Mouse (Mus musculus) heart, embryonic 14.5 days (tissue): ENCODE results near the gene Nmnat2. TPM values are rescaled to one million over a fixed set of nuclear protein-coding genes. Genes with fewer than 3 reads are reported as not detected.
"Not testable (repeated sequence)": the region's sequence is repeated elsewhere in the genome, so short reads cannot be mapped to it uniquely, and the experiment has no call there.

Source experiments
- ATAC-seq: fragments of 200-750 bp; cut with Nextera tagmentation; 2 replicates; pipeline ENCODE4 v1.8.0; 2017; ENCODE audit warnings: low read depth, moderate TSS enrichment; ENCODE audit not compliant: insufficient number of reproducible peaks, insufficient read depth, low FRiP score
- H3K27ac ChIP-seq, 2 experiments: fragments of 200-500 bp in 1 of 2; fragments of 300-500 bp in 1 of 2; sonication (generic) in 1 of 2; replicated peaks in 1 of 2; 2 replicates each; pipeline ENCODE4 v1.5.1; 2012 to 2014; ENCODE audit warnings: low read depth in 2 of 2, low read length in 2 of 2, control low read depth in 1 of 2, mild to moderate bottlenecking in 1 of 2, mixed read lengths in 1 of 2; ENCODE audit not compliant: control insufficient read depth in 1 of 2, insufficient read depth in 1 of 2
- H3K27me3 ChIP-seq: fragments of 300-500 bp; sonication (generic); 2 replicates; pipeline ENCODE4 v1.6.1; 2014; ENCODE audit warnings: mild to moderate bottlenecking, low read length, control low read depth; ENCODE audit not compliant: control insufficient read depth, insufficient read depth
- H3K36me3 ChIP-seq: fragments of 300-500 bp; sonication (generic); 2 replicates; pipeline ENCODE4 v1.6.1; 2014; ENCODE audit warnings: mild to moderate bottlenecking, control low read depth, low read length, mixed read lengths; ENCODE audit not compliant: control insufficient read depth, insufficient read depth
- H3K4me1 ChIP-seq, 2 experiments: fragments of 200-500 bp in 1 of 2; fragments of 300-500 bp in 1 of 2; sonication (generic) in 1 of 2; 2 replicates each; pipeline ENCODE4 v1.6.1; 2012 to 2014; ENCODE audit warnings: low read length in 2 of 2, control low read depth in 1 of 2, mixed read lengths in 1 of 2; ENCODE audit not compliant: control insufficient read depth in 2 of 2, insufficient read depth in 2 of 2
- H3K4me2 ChIP-seq: fragments of 300-500 bp; sonication (generic); 2 replicates; pipeline ENCODE4 v1.6.1; 2014; ENCODE audit warnings: mild to moderate bottlenecking, low read length
- H3K4me3 ChIP-seq, 2 experiments: fragments of 200-500 bp in 1 of 2; fragments of 300-500 bp in 1 of 2; sonication (generic) in 1 of 2; 2 replicates each; pipeline ENCODE4 v1.5.1; 2012 to 2014; ENCODE audit warnings: low read length in 2 of 2, mild to moderate bottlenecking in 2 of 2, control low read depth in 1 of 2, low read depth in 1 of 2, moderate library complexity in 1 of 2; ENCODE audit not compliant: control insufficient read depth in 1 of 2, insufficient read depth in 1 of 2
- H3K9ac ChIP-seq: fragments of 300-500 bp; sonication (generic); 2 replicates; pipeline ENCODE4 v1.6.1; 2014; ENCODE audit warnings: mild to moderate bottlenecking, low read length
- H3K9me3 ChIP-seq: fragments of 300-500 bp; sonication (generic); 2 replicates; pipeline ENCODE4 v1.6.1; 2016; ENCODE audit warnings: low read length, control low read depth; ENCODE audit not compliant: control insufficient read depth
- WGBS: fragments of 180-500 bp; shearing (Covaris S2); extraction: QIAGEN DNeasy Blood & Tissue Kit; methylation state at CpG from one replicate; pipeline ENCODE4 v1.1.7; 2014; 5-methylcytosine and 5-hydroxymethylcytosine counted together
- polyA plus RNA-seq: library from polyadenylated mRNA; unstranded; fragments of >200 nt; fragmentation: Nextera tagmentation; extraction: Ambion mirVana; gene quantifications from 2 replicates; pipeline ENCODE4 v1.2.1, GENCODE M21; 2014

Nmnat2 gene
- polyA plus RNA-seq, 1 experiment from 2014 or later, result 1.1 TPM

GRCm38 (mm10) chr1:153073441-153073840, 118.6 kb downstream of the Nmnat2 start:
- H3K9me3 ChIP-seq, result no peaks in the 10 kb centered on the region
- no peak overlapping the region for H3K9ac ChIP-seq
- no peaks in the 10 kb centered on the region for H3K36me3 ChIP-seq
- H3K4me1 ChIP-seq, result no peaks in the 10 kb centered on the region; a peak in 1 of 4 replicates
- H3K27me3 ChIP-seq, result peaks cover 27% of the 10 kb centered on the region
- H3K4me2 ChIP-seq, result no peak overlapping the region
- no peak for ATAC-seq
- H3K27ac ChIP-seq, result no peak overlapping the region
- no peak overlapping the region for H3K4me3 ChIP-seq
- 20% methylated on average over 9 of the region's 9 CpGs for WGBS

- no peaks in the 10 kb centered on the region for H3K9me3 ChIP-seq
- ATAC-seq, result no peak
- H3K27ac ChIP-seq, result no peak overlapping the region
- H3K4me3 ChIP-seq, result no peak overlapping the region
- H3K9ac ChIP-seq, result no peak overlapping the region
- H3K27me3 ChIP-seq, result peaks cover 27% of the 10 kb centered on the region
- H3K4me1 ChIP-seq, result no peaks in the 10 kb centered on the region; a peak in 1 of 4 replicates
- no peak overlapping the region for H3K4me2 ChIP-seq
- H3K36me3 ChIP-seq, result no peaks in the 10 kb centered on the region
- 88% methylated on average over 3 of the region's 3 CpGs for WGBS
Observed at GRCm38 (mm10) chr1:153075087-153075736, 120.4 kb downstream of the Nmnat2 start.

DNA sequence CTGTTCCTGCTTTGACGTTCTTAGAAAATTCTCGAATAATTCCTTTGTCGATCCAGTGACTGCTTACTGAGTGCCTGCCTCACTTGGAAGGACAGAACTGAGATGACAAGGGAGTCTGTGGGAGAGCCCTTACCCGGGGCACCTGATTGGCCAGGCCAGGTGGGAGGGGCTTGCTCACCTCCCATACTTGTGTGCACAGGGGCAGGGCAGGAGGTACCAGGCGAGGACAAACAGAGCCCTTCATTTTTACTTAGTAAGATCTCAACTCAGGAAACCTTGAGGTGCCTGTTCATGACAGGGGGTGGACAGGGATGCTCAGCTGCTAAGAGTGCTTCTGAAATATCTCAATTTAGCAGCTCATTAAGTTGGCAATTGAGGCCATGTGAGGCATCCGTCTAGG, 121.2 kb downstream of the Nmnat2 start:
- no peak overlapping the region for H3K27ac ChIP-seq
- H3K27me3 ChIP-seq, result peaks cover 27% of the 10 kb centered on the region
- ATAC-seq, result no peak
- no peak overlapping the region for H3K9ac ChIP-seq
- no peaks in the 10 kb centered on the region; a peak in 1 of 4 replicates for H3K4me1 ChIP-seq
- no peak overlapping the region for H3K4me3 ChIP-seq
- WGBS, result 52% methylated on average over 6 of the region's 6 CpGs
- no peaks in the 10 kb centered on the region for H3K36me3 ChIP-seq
- H3K4me2 ChIP-seq, result no peak overlapping the region
- no peaks in the 10 kb centered on the region for H3K9me3 ChIP-seq

- not testable (repeated sequence) for H3K9ac ChIP-seq, H3K27me3 ChIP-seq, H3K4me2 ChIP-seq, H3K9me3 ChIP-seq, H3K36me3 ChIP-seq, H3K4me1 ChIP-seq, H3K4me3 ChIP-seq, ATAC-seq, H3K27ac ChIP-seq
- WGBS, result 80% methylated on average over 7 of the region's 14 CpGs
Observed at GRCm38 (mm10) chr1:153083233-153083632, 128.4 kb downstream of the Nmnat2 start.

- Histone ChIP-seq H3K4me2 (peak overlapping the region; percentile 21; the same call in 1 of the 2 replicates), H3K27me3 (no peaks in the 10 kb centered on the region), H3K4me1 (peaks cover 3 to 8% of the 10 kb centered on the region in 2 experiments), H3K9ac (no peak overlapping the region), H3K27ac (0 out of 4 replicates have a peak overlapping the region, but pooled peaks of 1 of the 2 experiments have one; percentile 14), H3K36me3 (no peaks in the 10 kb centered on the region), H3K4me3 (no peak overlapping the region), H3K9me3 (no peaks in the 10 kb centered on the region)
- peak; percentile 43; the same call in 1 of the 2 replicates for ATAC-seq
- 12% methylated on average over 6 of the region's 6 CpGs for WGBS
Observed at GRCm38 (mm10) chr1:153084191-153084590, 129.4 kb downstream of the Nmnat2 start.

- no peak overlapping the region for H3K4me3 ChIP-seq
- H3K4me1 ChIP-seq, result peaks cover 3 to 8% of the 10 kb centered on the region in 2 experiments
- no peak for ATAC-seq
- no peaks in the 10 kb centered on the region for H3K36me3 ChIP-seq
- H3K27me3 ChIP-seq, result no peaks in the 10 kb centered on the region
- H3K4me2 ChIP-seq, result no peak overlapping the region
- H3K27ac ChIP-seq, result no peak overlapping the region
- WGBS, result 74% methylated on average over 5 of the region's 5 CpGs
- H3K9me3 ChIP-seq, result no peaks in the 10 kb centered on the region
- H3K9ac ChIP-seq, result no peak overlapping the region
Observed at GRCm38 (mm10) chr1:153085198-153085597, 130.4 kb downstream of the Nmnat2 start.

DNA sequence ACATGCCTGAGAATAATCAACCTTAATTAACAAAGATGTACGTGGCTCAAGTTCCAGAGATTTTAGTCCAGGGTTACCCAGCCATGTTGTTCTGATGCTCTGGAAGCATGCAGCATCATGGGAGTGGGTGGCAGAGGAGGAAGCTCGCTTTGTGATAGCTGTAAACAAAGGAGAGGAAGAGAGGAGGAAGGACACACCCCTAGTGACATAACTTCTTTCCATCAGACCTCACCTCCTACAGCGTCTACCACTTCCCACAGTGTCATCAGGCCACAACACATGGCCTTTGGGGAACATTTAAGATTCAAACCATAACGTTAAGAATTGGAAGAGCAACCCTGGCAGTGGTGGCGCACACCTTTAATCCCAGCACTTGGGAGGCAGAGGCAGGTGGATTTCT, 133.0 kb downstream of the Nmnat2 start:
- 73% methylated on average over 5 of the region's 5 CpGs for WGBS
- no peaks in the 10 kb centered on the region for H3K27me3 ChIP-seq
- no peak overlapping the region for H3K9ac ChIP-seq
- no peak overlapping the region for H3K4me2 ChIP-seq
- ATAC-seq, result no peak
- peaks cover 13 to 17% of the 10 kb centered on the region in 2 experiments for H3K4me1 ChIP-seq
- no peak overlapping the region for H3K4me3 ChIP-seq
- H3K27ac ChIP-seq, result no peak overlapping the region
- H3K9me3 ChIP-seq, result no peaks in the 10 kb centered on the region
- H3K36me3 ChIP-seq, result no peaks in the 10 kb centered on the region

DNA sequence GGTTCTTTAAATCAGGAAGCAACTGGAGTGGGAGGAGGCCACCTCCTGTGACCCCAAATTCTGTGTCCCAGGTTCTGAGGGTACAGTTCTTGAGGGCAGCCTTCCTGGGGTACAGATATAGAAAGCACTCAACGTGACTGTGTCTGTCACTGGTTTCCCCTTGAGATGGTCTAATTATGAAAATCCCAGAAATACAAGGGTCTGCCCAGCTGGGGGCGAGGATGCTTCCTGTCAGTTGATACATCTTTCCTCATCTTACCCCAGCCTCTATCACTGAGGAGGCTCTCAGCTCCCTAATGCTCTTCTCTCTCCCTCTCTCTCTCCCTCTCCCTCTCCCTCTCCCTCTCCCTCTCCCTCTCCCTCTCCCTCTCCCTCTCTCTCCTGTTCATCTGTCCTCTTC, 135.3 kb downstream of the Nmnat2 start:
- peaks cover 10 to 12% of the 10 kb centered on the region in 2 experiments; a peak in 3 of 4 replicates for H3K4me1 ChIP-seq
- no peak for ATAC-seq
- 89% methylated on average over 2 of the region's 2 CpGs for WGBS

More for the DNA sequence above, 135.3 kb downstream of the Nmnat2 start:
- Histone ChIP-seq H3K27me3 (no peaks in the 10 kb centered on the region), H3K27ac (no peak overlapping the region), H3K4me2 (no peak overlapping the region), H3K36me3 (no peaks in the 10 kb centered on the region), H3K9ac (no peak overlapping the region), H3K9me3 (no peaks in the 10 kb centered on the region), H3K4me3 (no peak overlapping the region)
